Comparison of ENCODE assay signal across 9 mouse cellular contexts in genomic region chr3:129744803-129745202, GRCm38 (mm10). TPM values are rescaled to one million over a fixed set of nuclear protein-coding genes. Genes with fewer than 3 reads are reported as not detected.
A peak's percentile ranks its signal among the peaks of the same experiment; 100 is the strongest.
DNase-seq lines count a peak whose midpoint lies in the region; ATAC-seq and TF ChIP-seq lines count a peak whose summit lies in the region.
"Had no signal": no experiment of that assay in that cellular context is flagged by ENCODE, and none has a peak within 500 bp of the region (broad histone marks: within the 10 kb centered on the region; RNA-seq: fewer than 3 reads in every experiment).

No protein-coding gene starts in this region.

- H3K9me3 ChIP-seq in liver, embryonic 14.5 days (ENCODE audit: control insufficient read depth, low read length): no peaks in the 10 kb centered on the region

- peak; percentile 15; the same call in 1 of the 2 replicates for ATAC-seq in cerebellum, adult (ENCODE audit: insufficient number of reproducible peaks, low FRiP score, low TSS enrichment)
- ATAC-seq in liver, embryonic 14.5 days (ENCODE audit: insufficient read depth): no peak

- H3K4me3 ChIP-seq in left cerebral cortex, adult 2 months: no peak overlapping the region
- no peak overlapping the region for H3K4me3 ChIP-seq in liver, embryonic 14.5 days (ENCODE audit: insufficient read depth in 1 of 2, low read depth in 2 of 2, low read length in 2 of 2)

- peak; percentile 72 for TF ChIP-seq CTCF in left cerebral cortex, adult 2 months (IDR thresholded peaks at IDR 0.05)
- peak; percentile 72 for TF ChIP-seq CTCF in brain, embryonic 14.5 days (IDR thresholded peaks at IDR 0.05; ENCODE audit: borderline replicate concordance, extremely low read depth, insufficient read depth, insufficient read length)
- TF ChIP-seq CTCF in liver, embryonic 14.5 days (IDR thresholded peaks at IDR 0.05; ENCODE audit: low read depth): peak; percentile 71

- H3K27me3 ChIP-seq in liver, embryonic 14.5 days (ENCODE audit: control insufficient read depth, insufficient read depth, low read length): no peaks in the 10 kb centered on the region

- H3K4me1 ChIP-seq in liver, embryonic 14.5 days (replicated peaks; ENCODE audit: control insufficient read depth in 2 of 2, insufficient read depth in 2 of 2, low read length in 1 of 2): no peaks in the 10 kb centered on the region

- intact Hi-C loops in left cerebral cortex, adult 2 months (cut with DNase I): no loop called here

- H3K27ac ChIP-seq in left cerebral cortex, adult 2 months: no peak overlapping the region
- H3K27ac ChIP-seq in liver, embryonic 14.5 days: no peak overlapping the region

- no peak for TF ChIP-seq EP300 in liver, embryonic 14.5 days (IDR thresholded peaks at IDR 0.05; ENCODE audit: low read depth)

- H3K36me3 ChIP-seq in liver, embryonic 14.5 days (replicated peaks; ENCODE audit: control insufficient read depth, insufficient read depth, low read depth): no peaks in the 10 kb centered on the region

- H3K9ac ChIP-seq in liver, embryonic 14.5 days (replicated peaks): no peak overlapping the region

- H3K4me2 ChIP-seq in liver, embryonic 14.5 days (ENCODE audit: low read depth): no peak overlapping the region

- 40% methylated on average over 8 of the region's 8 CpGs for WGBS in liver, embryonic 14.5 days (ENCODE audit: insufficient replicate concordance)

- TF ChIP-seq POLR2A in brain, embryonic 14.5 days (IDR thresholded peaks at IDR 0.05; ENCODE audit: borderline replicate concordance, extremely low read depth, insufficient read depth, insufficient read length, poor library complexity, severe bottlenecking): no peak

- DNase-seq in cerebellum, adult 9-11 months: no peak
- peak in 1 of 2 experiments; percentile 24 for DNase-seq in left cerebral cortex, adult 2 months (ENCODE audit: extremely low spot score in 1 of 2, low spot score in 2 of 2)
- DNase-seq in left cerebral cortex, adult 8-10 months (ENCODE audit: low spot score in 2 of 2): no peak
- DNase-seq in brain, embryonic 14.5 days (ENCODE audit: low read depth): peak; percentile 25
- DNase-seq in liver, embryonic 14.5 days (ENCODE audit: low read depth in 3 of 3, low spot score in 3 of 3): no peak
- peak; percentile 7 to 9 for DNase-seq in spleen, postnatal 36 days (ENCODE audit: low spot score in 2 of 2)
- DNase-seq in frontal cortex, postnatal 36 days (ENCODE audit: low spot score in 2 of 2): no peak

RNA-seq across cellular contexts. Expression of gene Egf, which starts 10.3 kb away (rescaled TPM):
- total RNA-seq in left cerebral cortex, adult 2 months (2021): 1 to 10 TPM; 1.3 to 1.5 TPM
- total RNA-seq in left cerebral cortex, adult 8-10 months (2022): 1 to 10 TPM; 1.8 to 2.7 (median 2.3) TPM
- 4.8 and 4.9 TPM in 2 replicates for polyA plus RNA-seq in brain, embryonic 14.5 days (2012; rRNA removed)
- 0.42 and 0.77 TPM in 2 replicates for polyA plus RNA-seq in liver, embryonic 14.5 days (2012; rRNA removed)
- polyA plus RNA-seq in liver, embryonic 14.5 days (2014; fragmentation: Nextera tagmentation; extraction: Ambion mirVana): 0.25 and 0.59 TPM in 2 replicates

RNA-seq across cellular contexts. Expression of gene Lrit3, which starts 59.0 kb away (rescaled TPM):
- total RNA-seq in left cerebral cortex, adult 2 months (2021): under 1 TPM in 1 of 2 experiments, not detected in 1; 0.14 TPM
- total RNA-seq in left cerebral cortex, adult 8-10 months (2022): under 1 TPM in 2 of 4 experiments, not detected in 2; 0.20 to 0.21 TPM
- polyA plus RNA-seq in brain, embryonic 14.5 days (2012; rRNA removed): 0.15 and 0.23 TPM in 2 replicates
- not detected in 2 replicates for polyA plus RNA-seq in liver, embryonic 14.5 days (2012; rRNA removed)
- polyA plus RNA-seq in liver, embryonic 14.5 days (2014; fragmentation: Nextera tagmentation; extraction: Ambion mirVana): not detected in 2 replicates
- total RNA-seq: heart, postnatal 36 days had no signal

Comparison
In these comparisons a context has a peak if more than half of its experiments do, and no peak if none do; other contexts are left out.
1. DNase-seq: peak in brain, embryonic 14.5 days (single experiment) and spleen, postnatal 36 days (2 of 2); none in cerebellum, adult 9-11 months (single experiment), left cerebral cortex, adult 8-10 months (0 of 2), liver, embryonic 14.5 days (0 of 3) and frontal cortex, postnatal 36 days (0 of 2).
2. Peak in every context shown above with its lines, with median percentiles within 50 percentile points of each other: CTCF ChIP-seq.